Mouse (Mus musculus) cerebellum, adult 2 months (tissue): ENCODE data around the gene Ino80. TPM values are rescaled to one million over a fixed set of nuclear protein-coding genes. Genes with fewer than 3 reads are reported as not detected.

Experiments
- DNase-seq, 2 experiments: peaks; one replicate each; pipeline ENCODE4 v3.0.0; 2021
- H3K27ac ChIP-seq: fragments of 200-500 bp; 2 replicates; pipeline ENCODE4 v1.5.1; 2012; ENCODE audit warnings: low read length, control low read depth, inconsistent platforms; ENCODE audit not compliant: insufficient read depth
- H3K27me3 ChIP-seq: fragments of 200-500 bp; 2 replicates; pipeline ENCODE4 v1.6.1; 2012; ENCODE audit warnings: inconsistent platforms, mild to moderate bottlenecking, low read length, moderate library complexity; ENCODE audit not compliant: control insufficient read depth, insufficient read depth
- H3K4me1 ChIP-seq: fragments of 200-500 bp; 2 replicates; pipeline ENCODE4 v1.6.1; 2011; ENCODE audit warnings: low read length; ENCODE audit not compliant: control insufficient read depth, insufficient read depth
- H3K4me3 ChIP-seq: fragments of 200-500 bp; replicated peaks from 2 replicates; pipeline ENCODE3; 2011; ENCODE audit warnings: mild to moderate bottlenecking, low read depth, low read length, control low read depth; ENCODE audit not compliant: insufficient read depth
- CTCF ChIP-seq: fragments of 200-500 bp; IDR thresholded peaks from 2 replicates; pipeline ENCODE4 v1.5.1; 2011; ENCODE audit warnings: low read depth, mild to moderate bottlenecking, control low read depth, low read length, moderate library complexity, borderline replicate concordance; ENCODE audit not compliant: insufficient read depth
- POLR2A ChIP-seq: fragments of 200-500 bp; IDR thresholded peaks from 2 replicates; pipeline ENCODE4 v1.6.1; 2011; ENCODE audit warnings: low read length, control low read depth, borderline replicate concordance; ENCODE audit not compliant: insufficient read depth
- WGBS: fragments of 180-500 bp; shearing (Covaris S2); methylation state at CpG from one replicate; pipeline ENCODE4 v1.1.7; 2018; 5-methylcytosine and 5-hydroxymethylcytosine counted together
- polyA plus RNA-seq: library from polyadenylated mRNA; depleted of rRNA; stranded (reverse); fragments of >200 nt; gene quantifications from 2 replicates; pipeline ENCODE4 v1.2.3, GENCODE M21; 2012

The Ino80 gene
- polyA plus RNA-seq, 1 experiment = 17.3 TPM

- peaks cover 13% of the 10 kb centered on the region for H3K4me1 ChIP-seq
- no peaks in the 10 kb centered on the region for H3K27me3 ChIP-seq
- TF ChIP-seq POLR2A (no peak), CTCF (no peak)
- 71% methylated on average over 1 of the region's 1 CpGs for WGBS
- H3K4me3 ChIP-seq = no peak overlapping the region
- no peak overlapping the region for H3K27ac ChIP-seq
- no peak for DNase-seq
Observed at GRCm38 (mm10) chr2:119334135-119334534, 143.4 kb downstream of the Ino80 start.

DNA sequence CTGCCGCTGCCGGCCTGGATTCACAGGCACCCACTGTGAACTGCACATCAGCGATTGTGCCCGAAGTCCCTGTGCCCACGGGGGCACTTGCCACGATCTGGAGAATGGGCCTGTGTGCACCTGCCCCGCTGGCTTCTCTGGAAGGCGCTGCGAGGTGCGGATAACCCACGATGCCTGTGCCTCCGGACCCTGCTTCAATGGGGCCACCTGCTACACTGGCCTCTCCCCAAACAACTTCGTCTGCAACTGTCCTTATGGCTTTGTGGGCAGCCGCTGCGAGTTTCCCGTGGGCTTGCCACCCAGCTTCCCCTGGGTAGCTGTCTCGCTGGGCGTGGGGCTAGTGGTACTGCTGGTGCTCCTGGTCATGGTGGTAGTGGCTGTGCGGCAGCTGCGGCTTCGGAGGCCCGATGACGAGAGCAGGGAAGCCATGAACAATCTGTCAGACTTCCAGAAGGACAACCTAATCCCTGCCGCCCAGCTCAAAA is 145.3 kb downstream of the Ino80 start:
- Histone ChIP-seq H3K4me1 (peaks cover 19% of the 10 kb centered on the region), H3K27me3 (no peaks in the 10 kb centered on the region), H3K4me3 (no peak overlapping the region), H3K27ac (no peak overlapping the region)
- no peak for TF ChIP-seq CTCF
- TF ChIP-seq POLR2A = no peak
- DNase-seq = no peak
- WGBS = 47% methylated on average over 24 of the region's 24 CpGs

DNA sequence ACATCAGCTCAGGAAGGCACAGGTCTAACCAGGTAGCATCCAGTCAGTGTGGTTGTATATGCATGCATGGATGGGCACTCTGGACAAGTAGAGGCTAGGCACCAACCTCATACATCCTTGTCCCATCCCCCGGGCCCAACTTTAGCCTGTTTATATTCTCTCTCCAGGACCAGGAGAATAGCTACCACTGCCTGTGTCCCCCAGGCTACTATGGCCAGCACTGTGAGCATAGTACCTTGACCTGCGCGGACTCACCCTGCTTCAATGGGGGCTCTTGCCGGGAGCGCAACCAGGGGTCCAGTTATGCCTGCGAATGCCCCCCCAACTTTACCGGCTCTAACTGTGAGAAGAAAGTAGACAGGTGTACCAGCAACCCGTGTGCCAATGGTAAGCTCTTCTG is 146.7 kb downstream of the Ino80 start:
- WGBS = 93% methylated on average over 8 of the region's 8 CpGs

GRCm38 (mm10) chr2:119329123-119329817 is 148.2 kb downstream of the Ino80 start:
- 73% methylated on average over 3 of the region's 3 CpGs for WGBS
- no peaks in the 10 kb centered on the region for H3K27me3 ChIP-seq
- peaks cover 16% of the 10 kb centered on the region for H3K4me1 ChIP-seq
- no peak for DNase-seq
- no peak for TF ChIP-seq POLR2A
- no peak for TF ChIP-seq CTCF
- H3K27ac ChIP-seq = no peak overlapping the region
- no peak overlapping the region for H3K4me3 ChIP-seq

More for the DNA sequence above, 146.7 kb downstream of the Ino80 start:
- no peak for TF ChIP-seq CTCF
- no peak for TF ChIP-seq POLR2A
- H3K27me3 ChIP-seq = no peaks in the 10 kb centered on the region
- no peak overlapping the region for H3K4me3 ChIP-seq
- peaks cover 10% of the 10 kb centered on the region; the same call in 1 of the 2 replicates for H3K4me1 ChIP-seq
- H3K27ac ChIP-seq = no peak overlapping the region
- DNase-seq = no peak

DNA sequence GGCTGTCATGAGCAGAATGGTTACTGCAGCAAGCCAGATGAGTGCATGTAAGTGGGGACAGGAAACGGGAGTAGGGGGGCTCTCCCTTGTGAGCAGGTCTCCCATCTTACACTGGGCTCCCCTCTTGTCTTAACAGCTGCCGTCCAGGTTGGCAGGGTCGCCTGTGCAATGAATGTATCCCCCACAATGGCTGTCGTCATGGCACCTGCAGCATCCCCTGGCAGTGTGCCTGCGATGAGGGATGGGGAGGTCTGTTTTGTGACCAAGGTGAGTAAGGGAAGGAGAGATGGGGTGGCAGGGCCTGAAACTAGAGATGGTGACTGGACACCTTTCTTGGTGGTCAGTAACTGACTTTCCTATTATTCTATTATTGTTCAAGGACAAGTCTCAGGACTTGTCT is 148.9 kb downstream of the Ino80 start:
- no peaks in the 10 kb centered on the region for H3K27me3 ChIP-seq
- H3K27ac ChIP-seq = no peak overlapping the region
- H3K4me1 ChIP-seq = peaks cover 16% of the 10 kb centered on the region
- no peak overlapping the region for H3K4me3 ChIP-seq
- DNase-seq = no peak
- TF ChIP-seq POLR2A (no peak), CTCF (no peak)
- 52% methylated on average over 5 of the region's 5 CpGs for WGBS

- DNase-seq = peak; percentile 50 to 56
- H3K4me1 ChIP-seq = peaks cover 16% of the 10 kb centered on the region
- TF ChIP-seq POLR2A (no peak), CTCF (no peak)
- no peaks in the 10 kb centered on the region for H3K27me3 ChIP-seq
- peak overlapping the region; percentile 7 for H3K4me3 ChIP-seq
- 17% methylated on average over 11 of the region's 11 CpGs for WGBS
- H3K27ac ChIP-seq = no peak overlapping the region
Observed at GRCm38 (mm10) chr2:119327942-119328526, 149.5 kb downstream of the Ino80 start.

GRCm38 (mm10) chr2:119327102-119327480 is 150.4 kb downstream of the Ino80 start:
- WGBS = under 1% methylated on average over 30 of the region's 30 CpGs
- DNase-seq = peak; percentile 67 to 77
- Histone ChIP-seq H3K27me3 (no peaks in the 10 kb centered on the region), H3K4me1 (peaks cover 16% of the 10 kb centered on the region), H3K4me3 (peak overlapping the region; percentile 61), H3K27ac (no peak overlapping the region)
- TF ChIP-seq CTCF = peak; percentile 55; the same call in 1 of the 2 replicates
- TF ChIP-seq POLR2A = 0 out of 2 replicates have a peak, but pooled peaks have one; percentile 17
